Mouse (Mus musculus) CH12.LX (cell line): ENCODE results near the gene Fggy. TPM values are rescaled to one million over a fixed set of nuclear protein-coding genes. Genes with fewer than 3 reads are reported as not detected.

Source experiments
- DNase-seq: peaks from one replicate; pipeline ENCODE4 v3.0.0-alpha.2; 2013; ENCODE audit errors: extremely low read depth
- H3K27ac ChIP-seq: 2 replicates; pipeline ENCODE4 v1.5.1; 2012; ENCODE audit warnings: low read depth, mild to moderate bottlenecking, control low read depth, moderate library complexity; ENCODE audit not compliant: insufficient read depth
- H3K27me3 ChIP-seq: replicated peaks from 2 replicates; pipeline ENCODE3; 2012; ENCODE audit warnings: inconsistent platforms
- H3K36me3 ChIP-seq, 2 experiments: replicated peaks in 1 of 2; 2 replicates each; pipeline versions ENCODE3 to v1.6.1; 2012; ENCODE audit warnings: inconsistent platforms in 1 of 2, low read length in 1 of 2, mild to moderate bottlenecking in 1 of 2, mixed read lengths in 1 of 2, moderate library complexity in 1 of 2; ENCODE audit not compliant: control insufficient read depth in 1 of 2, insufficient read depth in 1 of 2
- H3K4me1 ChIP-seq, 2 experiments: 2 replicates each; pipeline ENCODE4 v1.6.1; 2012; ENCODE audit warnings: inconsistent platforms in 1 of 2, moderate library complexity in 1 of 2; ENCODE audit not compliant: insufficient read depth in 2 of 2, control insufficient read depth in 1 of 2
- H3K4me2 ChIP-seq: 2 replicates; pipeline ENCODE4 v1.6.1; 2012; ENCODE audit warnings: low read depth, mild to moderate bottlenecking, control low read depth; ENCODE audit not compliant: poor library complexity, insufficient read depth, severe bottlenecking
- H3K4me3 ChIP-seq, 3 experiments: fragments of 150-350 bp in 1 of 3; sonication (generic) in 1 of 3; replicated peaks in 1 of 3; 2 replicates each; pipeline versions ENCODE3 to v1.5.1; 2011 to 2012; ENCODE audit warnings: low read depth in 2 of 3, low read length in 2 of 3, mild to moderate bottlenecking in 2 of 3, moderate library complexity in 2 of 3, control low read depth in 1 of 3, improper control_type of control experiment in 1 of 3, inconsistent platforms in 1 of 3, mixed read lengths in 1 of 3; ENCODE audit not compliant: poor library complexity in 1 of 3
- H3K79me2 ChIP-seq: replicated peaks from 2 replicates; pipeline ENCODE4 v1.6.1; 2012; ENCODE audit warnings: mild to moderate bottlenecking, moderate library complexity; ENCODE audit not compliant: control insufficient read depth, poor library complexity, insufficient read depth, severe bottlenecking; ENCODE audit errors: extremely low read depth
- H3K9ac ChIP-seq: 2 replicates; pipeline ENCODE4 v1.6.1; 2012; ENCODE audit warnings: low read depth, mild to moderate bottlenecking, control low read depth, moderate library complexity; ENCODE audit not compliant: insufficient read depth
- H3K9me3 ChIP-seq: replicated peaks from 2 replicates; pipeline ENCODE3; 2012; ENCODE audit warnings: low read length, inconsistent platforms, mixed read lengths
- BHLHE40 ChIP-seq: IDR thresholded peaks from 2 replicates; pipeline ENCODE4 v1.6.1; 2011; ENCODE audit warnings: mild to moderate bottlenecking, low read depth, low read length, improper control_type of control experiment
- CHD1 ChIP-seq: IDR thresholded peaks from 2 replicates; pipeline ENCODE4 v1.6.1; 2012; ENCODE audit warnings: low read depth, low read length, improper control_type of control experiment, inconsistent platforms
- CHD2 ChIP-seq: IDR thresholded peaks from 2 replicates; pipeline ENCODE4 v1.6.1; 2011; ENCODE audit warnings: low read length, improper control_type of control experiment
- CTCF ChIP-seq, 2 experiments: IDR thresholded peaks in 1 of 2; conservative IDR thresholded peaks in 1 of 2; 2 replicates each; pipeline ENCODE4 v1.5.1; 2011 to 2012; ENCODE audit warnings: low read depth in 2 of 2, low read length in 2 of 2, improper control_type of control experiment in 1 of 2, inconsistent platforms in 1 of 2, mild to moderate bottlenecking in 1 of 2, moderate library complexity in 1 of 2
- E2F4 ChIP-seq: IDR thresholded peaks from 2 replicates; pipeline ENCODE4 v1.6.1; 2011; ENCODE audit warnings: low read depth, low read length, improper control_type of control experiment; ENCODE audit not compliant: insufficient replicate concordance
- ELF1 ChIP-seq: IDR thresholded peaks from 2 replicates; pipeline ENCODE4 v1.6.1; 2014; ENCODE audit warnings: low read depth, mild to moderate bottlenecking, inconsistent platforms, low read length, improper control_type of control experiment
- EP300 ChIP-seq: IDR thresholded peaks from 2 replicates; pipeline ENCODE4 v1.6.1; 2011; ENCODE audit warnings: low read length, improper control_type of control experiment
- ETS1 ChIP-seq: conservative IDR thresholded peaks from 2 replicates; pipeline ENCODE4 v1.6.1; 2012; ENCODE audit warnings: low read depth, mild to moderate bottlenecking, inconsistent platforms, low read length, improper control_type of control experiment, moderate library complexity
- GABPA ChIP-seq: IDR thresholded peaks from 2 replicates; pipeline ENCODE4 v1.6.1; 2012; ENCODE audit warnings: low read depth, low read length, improper control_type of control experiment, inconsistent platforms; ENCODE audit not compliant: insufficient replicate concordance
- HCFC1 ChIP-seq: IDR thresholded peaks from 2 replicates; pipeline ENCODE4 v1.6.1; 2012; ENCODE audit warnings: low read depth, mild to moderate bottlenecking, inconsistent platforms, low read length, improper control_type of control experiment
- IRF4 ChIP-seq: IDR thresholded peaks from 2 replicates; pipeline ENCODE4 v1.6.1; 2014; ENCODE audit warnings: low read depth, mild to moderate bottlenecking, inconsistent platforms, low read length, improper control_type of control experiment
- JUN ChIP-seq: IDR thresholded peaks from 2 replicates; pipeline ENCODE4 v1.6.1; 2011; ENCODE audit warnings: low read depth, mild to moderate bottlenecking, low read length, improper control_type of control experiment, moderate library complexity; ENCODE audit not compliant: insufficient read depth
- JUND ChIP-seq: conservative IDR thresholded peaks from 2 replicates; pipeline ENCODE4 v1.6.1; 2011; ENCODE audit warnings: low read depth, low read length, improper control_type of control experiment
- KAT2A ChIP-seq: IDR thresholded peaks from 2 replicates; pipeline ENCODE4 v1.6.1; 2012; ENCODE audit warnings: low read length, improper control_type of control experiment, inconsistent platforms; ENCODE audit not compliant: insufficient replicate concordance
- MAFK ChIP-seq: IDR thresholded peaks from 2 replicates; pipeline ENCODE4 v1.6.1; 2011; ENCODE audit warnings: low read length, improper control_type of control experiment; ENCODE audit not compliant: insufficient replicate concordance
- MAX ChIP-seq: IDR thresholded peaks from 2 replicates; pipeline ENCODE4 v1.6.1; 2011; ENCODE audit warnings: low read length, improper control_type of control experiment
- MAZ ChIP-seq: IDR thresholded peaks from 2 replicates; pipeline ENCODE4 v1.6.1; 2012; ENCODE audit warnings: low read depth, mild to moderate bottlenecking, inconsistent platforms, low read length, improper control_type of control experiment, moderate library complexity
- MEF2A ChIP-seq: IDR thresholded peaks from 2 replicates; pipeline ENCODE4 v1.6.1; 2014; ENCODE audit warnings: low read depth, mild to moderate bottlenecking, inconsistent platforms, low read length, improper control_type of control experiment, borderline replicate concordance
- MXI1 ChIP-seq: IDR thresholded peaks from 2 replicates; pipeline ENCODE4 v1.6.1; 2011; ENCODE audit warnings: mild to moderate bottlenecking, low read depth, low read length, improper control_type of control experiment
- MYC ChIP-seq: IDR thresholded peaks from 2 replicates; pipeline ENCODE4 v1.6.1; 2011; ENCODE audit warnings: low read depth, mild to moderate bottlenecking, improper control_type of control experiment, low read length
- NELFE ChIP-seq: IDR thresholded peaks from 2 replicates; pipeline ENCODE4 v1.6.1; 2011; ENCODE audit warnings: low read depth, low read length, improper control_type of control experiment
- NRF1 ChIP-seq: IDR thresholded peaks from 2 replicates; pipeline ENCODE4 v1.6.1; 2014; ENCODE audit warnings: low read depth, mild to moderate bottlenecking, inconsistent platforms, low read length, improper control_type of control experiment, moderate library complexity
- PAX5 ChIP-seq: IDR thresholded peaks from 2 replicates; pipeline ENCODE4 v1.6.1; 2012; ENCODE audit warnings: low read length, inconsistent platforms, mixed read lengths
- POLR2A ChIP-seq: IDR thresholded peaks from 2 replicates; pipeline ENCODE4 v1.6.1; 2011; ENCODE audit warnings: low read depth, mild to moderate bottlenecking, improper control_type of control experiment, low read length
- POLR2AphosphoS2 ChIP-seq: IDR thresholded peaks from 2 replicates; pipeline ENCODE4 v1.6.1; 2011; ENCODE audit warnings: low read depth, low read length, improper control_type of control experiment
- RAD21 ChIP-seq: IDR thresholded peaks from 2 replicates; pipeline ENCODE4 v1.6.1; 2011; ENCODE audit warnings: low read depth, mild to moderate bottlenecking, low read length, improper control_type of control experiment, moderate library complexity
- RCOR1 ChIP-seq: conservative IDR thresholded peaks from 2 replicates; pipeline ENCODE4 v1.6.1; 2012; ENCODE audit warnings: low read depth, mild to moderate bottlenecking, inconsistent platforms, low read length, improper control_type of control experiment
- SIN3A ChIP-seq: IDR thresholded peaks from 2 replicates; pipeline ENCODE4 v1.6.1; 2012; ENCODE audit warnings: low read length, improper control_type of control experiment, inconsistent platforms
- SMC3 ChIP-seq: IDR thresholded peaks from 2 replicates; pipeline ENCODE4 v1.6.1; 2011; ENCODE audit warnings: low read depth, low read length, improper control_type of control experiment
- TBP ChIP-seq: conservative IDR thresholded peaks from 2 replicates; pipeline ENCODE4 v1.6.1; 2011; ENCODE audit warnings: low read depth, low read length, improper control_type of control experiment
- TCF12 ChIP-seq: IDR thresholded peaks from 2 replicates; pipeline ENCODE4 v1.6.1; 2014; ENCODE audit warnings: low read depth, mild to moderate bottlenecking, inconsistent platforms, low read length, improper control_type of control experiment
- UBTF ChIP-seq: IDR thresholded peaks from 2 replicates; pipeline ENCODE4 v1.6.1; 2012; ENCODE audit warnings: low read depth, mild to moderate bottlenecking, inconsistent platforms, low read length, improper control_type of control experiment, moderate library complexity
- USF1 ChIP-seq: IDR thresholded peaks from 2 replicates; pipeline ENCODE4 v1.6.1; 2014; ENCODE audit warnings: low read depth, mild to moderate bottlenecking, inconsistent platforms, low read length, improper control_type of control experiment
- USF2 ChIP-seq: conservative IDR thresholded peaks from 2 replicates; pipeline ENCODE4 v1.6.1; 2011; ENCODE audit warnings: low read depth, low read length, improper control_type of control experiment
- ZC3H11A ChIP-seq: IDR thresholded peaks from 2 replicates; pipeline ENCODE4 v1.6.1; 2012; ENCODE audit warnings: low read depth, mild to moderate bottlenecking, inconsistent platforms, low read length, improper control_type of control experiment
- ZKSCAN1 ChIP-seq: IDR thresholded peaks from 2 replicates; pipeline ENCODE4 v1.6.1; 2012; ENCODE audit warnings: low read depth, inconsistent platforms, low read length, improper control_type of control experiment, borderline replicate concordance
- ZMIZ1 ChIP-seq: IDR thresholded peaks from 2 replicates; pipeline ENCODE4 v1.6.1; 2012; ENCODE audit warnings: low read depth, mild to moderate bottlenecking, inconsistent platforms, low read length, improper control_type of control experiment
- ZNF384 ChIP-seq: IDR thresholded peaks from 2 replicates; pipeline ENCODE4 v1.6.1; 2012; ENCODE audit warnings: low read depth, low read length, improper control_type of control experiment, inconsistent platforms
- dilution Hi-C: fragments of 300-500 bp; cut with MboI; formaldehyde crosslinking; loops from 2 replicates; pipeline ENCODE4 v1.14.3; 2020; ENCODE audit warnings: low sequenced_read_pairs; ENCODE audit not compliant: extremely low pct_unique_long_range_greater_than_20kb, extremely low pct_ligation_motif_present
- in situ Hi-C: fragments of 300-500 bp; cut with MboI; formaldehyde crosslinking; loops from 3 replicates; pipeline ENCODE4 v1.14.3; 2019; ENCODE audit warnings: low sequenced_read_pairs, low pct_ligation_motif_present, low pct_unique_long_range_greater_than_20kb, mixed read lengths
- polyA plus RNA-seq: library from polyadenylated mRNA; unstranded; fragments of >175 nt; gene quantifications from 2 replicates; pipeline ENCODE4 v1.2.1, GENCODE M21; 2012; ENCODE audit warnings: low read depth; ENCODE audit not compliant: insufficient read length
- total RNA-seq, 2 experiments: library from RNA; depleted of rRNA; stranded (reverse); fragments of 300-350 nt in 1 of 2; fragments of >200 nt in 1 of 2; gene quantifications; 2 replicates each; pipeline ENCODE4 v1.2.3; 2012 to 2014

Gene Fggy
- total and polyA plus RNA-seq, 3 experiments: 6.2 to 7.5 (median 6.9) TPM

DNA sequence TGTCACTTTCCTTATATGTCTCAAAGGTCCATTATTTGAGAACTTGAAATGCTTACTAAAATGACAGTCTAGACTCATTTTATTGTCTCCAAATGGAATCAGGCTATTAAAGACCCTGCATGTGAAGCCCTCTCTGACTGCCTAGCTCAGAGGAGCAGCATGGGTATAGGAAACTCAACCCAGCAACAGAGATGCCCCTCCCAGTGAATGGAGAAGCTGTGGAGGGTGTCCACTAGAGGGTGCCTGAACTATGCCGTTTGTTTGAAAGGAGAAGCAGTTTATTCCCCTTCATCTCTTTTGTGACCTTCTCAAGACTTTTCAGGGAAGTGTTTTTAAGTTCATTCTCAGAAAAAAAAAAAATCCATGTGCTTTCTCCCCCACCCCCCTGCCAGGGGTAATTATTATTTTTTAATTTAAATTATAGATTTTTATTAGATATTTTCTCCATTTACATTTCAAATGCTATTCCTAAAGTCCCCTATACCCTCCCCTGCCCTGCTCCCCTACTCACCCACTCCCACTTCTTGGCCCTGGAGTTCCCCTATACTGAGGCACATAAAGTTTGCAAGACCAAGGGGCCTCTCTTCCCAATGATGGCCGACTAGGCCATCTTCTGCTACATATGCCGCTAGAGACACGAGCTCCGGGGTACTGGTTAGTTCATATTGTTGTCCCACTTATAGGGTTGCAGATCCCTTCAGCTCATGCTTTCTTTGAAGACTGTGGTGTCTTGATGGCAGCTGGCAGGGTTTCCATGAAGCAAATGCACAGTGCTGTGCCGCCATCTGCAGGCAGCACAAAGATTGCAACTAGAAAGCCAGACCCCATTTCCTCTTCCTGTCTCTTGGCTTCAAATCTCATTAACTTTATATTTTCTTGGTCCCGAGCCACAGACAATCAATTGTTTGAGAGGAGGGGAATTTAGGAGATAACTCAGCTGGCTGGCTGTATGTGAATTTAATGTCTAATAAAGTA lies 367.2 kb downstream of the Fggy start:
- Histone ChIP-seq H3K36me3 (no peaks in the 10 kb centered on the region), H3K9me3 (no peaks in the 10 kb centered on the region), H3K79me2 (no peaks in the 10 kb centered on the region), H3K4me1 (0 out of 4 replicates have a peak, but pooled peaks cover 0 to 3% of the 10 kb centered on the region in 2 experiments), H3K4me2 (0 out of 2 replicates have a peak overlapping the region, but pooled peaks have one; percentile 72), H3K27me3 (no peaks in the 10 kb centered on the region), H3K27ac (no peak overlapping the region), H3K4me3 (no peak overlapping the region), H3K9ac (no peak overlapping the region)
- dilution Hi-C loops: no loop called here
- in situ Hi-C loops: no loop called here
- peak; percentile 83 for DNase-seq
- TF ChIP-seq HCFC1 (no peak), MAFK (no peak), POLR2AphosphoS2 (no peak), MAX (no peak), RCOR1 (no peak), ZNF384 (no peak), GABPA (no peak), CTCF (conservative IDR thresholded peaks at IDR 0.05 in 1 of 2, IDR thresholded peaks at IDR 0.05 in 1 of 2; ENCODE audit: low read depth in 2 of 2, low read length in 2 of 2) (peak; percentile 63 to 82; a peak in 3 of 4 replicates), MYC (no peak), JUND (no peak), TCF12 (peak; percentile 26; the same call in 1 of the 2 replicates), IRF4 (peak; percentile 29; the same call in 1 of the 2 replicates), ZMIZ1 (no peak), KAT2A (no peak), SIN3A (no peak), MXI1 (no peak), USF1 (no peak), E2F4 (no peak), ZC3H11A (no peak), ETS1 (no peak), EP300 (no peak), ELF1 (peak; percentile 64), PAX5 (no peak), BHLHE40 (no peak), UBTF (no peak), NRF1 (no peak), POLR2A (no peak), JUN (no peak), CHD1 (no peak), MEF2A (no peak), USF2 (no peak), NELFE (no peak), TBP (no peak), MAZ (peak; percentile 55; the same call in 1 of the 2 replicates), RAD21 (peak; percentile 86), SMC3 (peak; percentile 69), ZKSCAN1 (no peak), CHD2 (no peak)
